Mouse (Mus musculus) thymus, postnatal 14 days (tissue): ENCODE measurements around the gene Mutyh.
"Not testable (repeated sequence)": the region's sequence is repeated elsewhere in the genome, so short reads cannot be mapped to it uniquely, and the experiment has no call there.

Source experiments
- DNase-seq: peaks from one replicate; pipeline ENCODE4 v3.0.0; 2021

The Mutyh gene

GRCm38 (mm10) chr4:116820902-116821693, 13.6 kb downstream of the Mutyh start:
- DNase-seq, result peak; percentile 48

- DNase-seq, result no peak
Measured at GRCm38 (mm10) chr4:116821694-116822016, 14.1 kb downstream of the Mutyh start, which contains the start of gene Hpdl. TSS of gene Hpdl (minus strand) at chr4:116821707.

GRCm38 (mm10) chr4:116824541-116825004, 17.1 kb downstream of the Mutyh start:
- peak; percentile 82 for DNase-seq

- DNase-seq, result peak; percentile 33
Measured at GRCm38 (mm10) chr4:116827819-116828218, 20.3 kb downstream of the Mutyh start.

GRCm38 (mm10) chr4:116829364-116830069, 22.0 kb downstream of the Mutyh start:
- DNase-seq, result no peak

- no peak for DNase-seq
Measured at GRCm38 (mm10) chr4:116830070-116830368, 22.5 kb downstream of the Mutyh start.

GRCm38 (mm10) chr4:116838999-116839398, 31.5 kb downstream of the Mutyh start:
- no peak for DNase-seq

- DNase-seq, result not testable (repeated sequence)
Measured at GRCm38 (mm10) chr4:116840096-116840495, 32.6 kb downstream of the Mutyh start.

GRCm38 (mm10) chr4:116840841-116841240, 33.3 kb downstream of the Mutyh start:
- no peak for DNase-seq

- DNase-seq, result no peak
Measured at GRCm38 (mm10) chr4:116844324-116844723, 36.8 kb downstream of the Mutyh start.

- no peak for DNase-seq
Measured at GRCm38 (mm10) chr4:116849901-116850300, 42.4 kb downstream of the Mutyh start.

- DNase-seq, result no peak
Measured at GRCm38 (mm10) chr4:116854286-116854685, 46.8 kb downstream of the Mutyh start.

GRCm38 (mm10) chr4:116857203-116857602, 49.7 kb downstream of the Mutyh start:
- DNase-seq, result no peak

- no peak for DNase-seq
Measured at GRCm38 (mm10) chr4:116859711-116860110, 52.2 kb downstream of the Mutyh start.

- DNase-seq, result no peak
Measured at GRCm38 (mm10) chr4:116862023-116862422, 54.5 kb downstream of the Mutyh start.
